Mouse (Mus musculus): ENCODE results near the gene Tstd2. TPM values are rescaled to one million over a fixed set of nuclear protein-coding genes. Genes with fewer than 3 reads are reported as not detected.

Tstd2 gene
- polyA plus RNA-seq, 1 experiment from 2014 or later, result 39.1 TPM

DNA sequence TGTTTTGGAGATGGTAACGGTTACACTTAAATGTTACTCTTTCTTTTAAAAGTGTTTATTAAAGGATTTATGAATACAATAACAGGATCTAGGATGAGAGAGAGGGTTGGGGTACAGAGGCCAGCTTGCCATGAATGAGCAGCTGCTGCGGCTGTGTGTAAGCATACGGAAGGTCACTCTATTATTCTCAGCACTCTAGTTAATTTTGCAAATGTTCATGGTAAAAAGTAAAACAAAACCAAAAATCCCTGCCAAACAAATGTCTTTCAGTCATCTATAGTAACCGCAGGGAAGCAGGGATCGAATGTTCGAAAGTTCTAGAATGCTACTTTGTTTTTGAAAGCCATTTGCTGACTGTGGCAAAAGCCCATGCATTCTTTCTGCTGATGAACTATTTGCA, 15.1 kb downstream of the Tstd2 start:
- WGBS, result 88% methylated on average over 6 of the region's 6 CpGs
- no peak overlapping the region for H3K4me3 ChIP-seq (ENCODE audit: low read length)
- H3K27me3 ChIP-seq (ENCODE audit: insufficient read depth, low read length), result no peaks in the 10 kb centered on the region
- peaks cover 8% of the 10 kb centered on the region for H3K4me1 ChIP-seq (ENCODE audit: insufficient read depth, low read length)
- no peak for ATAC-seq (ENCODE audit: low FRiP score, low TSS enrichment)
- no peak overlapping the region for H3K4me2 ChIP-seq (replicated peaks; ENCODE audit: low read depth, low read length)
- no peak overlapping the region for H3K27ac ChIP-seq (ENCODE audit: low read length)
- no peaks in the 10 kb centered on the region for H3K9me3 ChIP-seq (ENCODE audit: low read length)
- peaks cover 70% of the 10 kb centered on the region for H3K36me3 ChIP-seq (ENCODE audit: insufficient read depth, low read length)
- no peak overlapping the region for H3K9ac ChIP-seq (replicated peaks; ENCODE audit: low read length)

GRCm38 (mm10) chr4:46120767-46121166, 17.7 kb downstream of the Tstd2 start:
- Histone ChIP-seq H3K9me3 (ENCODE audit: low read length) (no peaks in the 10 kb centered on the region), H3K9ac (replicated peaks; ENCODE audit: low read length) (no peak overlapping the region), H3K27me3 (ENCODE audit: insufficient read depth, low read length) (no peaks in the 10 kb centered on the region), H3K27ac (ENCODE audit: low read length) (no peak overlapping the region), H3K4me1 (ENCODE audit: insufficient read depth, low read length) (no peaks in the 10 kb centered on the region), H3K36me3 (ENCODE audit: insufficient read depth, low read length) (peaks cover 84% of the 10 kb centered on the region), H3K4me3 (ENCODE audit: low read length) (no peak overlapping the region), H3K4me2 (replicated peaks; ENCODE audit: low read depth, low read length) (no peak overlapping the region)
- WGBS, result 77% methylated on average over 3 of the region's 3 CpGs
- ATAC-seq (ENCODE audit: low FRiP score, low TSS enrichment), result no peak

DNA sequence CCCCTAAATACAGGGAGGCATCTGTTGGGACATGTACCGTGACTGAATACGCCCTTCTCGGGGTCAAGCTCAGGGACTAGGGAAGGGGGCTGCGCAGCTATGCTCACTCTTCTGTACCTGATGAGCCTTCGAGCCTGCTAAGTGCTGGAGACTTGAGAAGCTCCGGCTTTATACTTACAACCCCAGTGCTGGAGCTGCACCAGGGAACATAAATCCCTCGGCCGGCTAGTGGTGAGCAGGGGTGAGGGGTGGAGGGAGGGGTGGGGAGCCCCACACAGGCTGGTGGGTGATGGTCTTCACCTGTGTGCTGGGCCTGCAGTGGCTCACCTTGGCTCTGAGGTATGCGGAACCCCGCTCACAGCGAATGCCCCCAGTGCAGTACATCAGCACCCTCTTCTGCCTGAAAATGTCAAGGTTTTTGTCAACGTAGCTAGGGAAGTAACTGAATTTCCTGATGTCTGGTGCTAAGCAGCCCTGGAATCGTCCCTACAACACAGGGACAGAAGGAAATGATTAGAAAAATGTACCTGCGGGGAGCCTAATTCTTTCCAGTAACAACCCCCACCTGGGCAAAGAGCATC, 18.9 kb downstream of the Tstd2 start:
- peak; percentile 57; the same call in 1 of the 2 replicates for ATAC-seq (ENCODE audit: low FRiP score, low TSS enrichment)
- 74% methylated on average over 14 of the region's 14 CpGs for WGBS
- Histone ChIP-seq H3K36me3 (ENCODE audit: insufficient read depth, low read length) (peaks cover 79% of the 10 kb centered on the region), H3K4me2 (replicated peaks; ENCODE audit: low read depth, low read length) (no peak overlapping the region), H3K9ac (replicated peaks; ENCODE audit: low read length) (no peak overlapping the region), H3K27ac (ENCODE audit: low read length) (no peak overlapping the region), H3K9me3 (ENCODE audit: low read length) (no peaks in the 10 kb centered on the region), H3K4me1 (ENCODE audit: insufficient read depth, low read length) (no peaks in the 10 kb centered on the region), H3K4me3 (ENCODE audit: low read length) (no peak overlapping the region), H3K27me3 (ENCODE audit: insufficient read depth, low read length) (no peaks in the 10 kb centered on the region)

DNA sequence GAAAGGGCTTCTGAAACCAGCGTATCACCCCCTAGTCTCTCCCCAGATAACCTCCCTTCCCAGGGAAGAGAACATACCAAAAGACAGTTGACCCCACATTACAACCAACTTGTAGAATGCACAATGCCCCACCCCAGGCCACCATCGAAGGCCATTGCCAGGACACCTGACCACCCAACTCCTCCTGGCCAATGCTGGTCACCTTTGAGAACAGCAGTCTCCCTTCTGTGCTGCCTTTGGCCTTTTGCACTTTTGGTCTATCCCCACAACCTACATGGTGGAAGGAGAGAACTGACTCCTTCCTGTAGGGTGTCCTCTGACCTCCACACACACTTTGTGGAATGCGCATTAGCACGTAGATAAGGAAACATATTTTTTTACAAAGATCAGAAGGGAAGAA, 21.0 kb downstream of the Tstd2 start:
- Histone ChIP-seq H3K9ac (replicated peaks; ENCODE audit: low read length) (no peak overlapping the region), H3K36me3 (ENCODE audit: insufficient read depth, low read length) (peaks cover 78% of the 10 kb centered on the region), H3K4me2 (replicated peaks; ENCODE audit: low read depth, low read length) (no peak overlapping the region), H3K27ac (ENCODE audit: low read length) (no peak overlapping the region), H3K9me3 (ENCODE audit: low read length) (no peaks in the 10 kb centered on the region), H3K4me1 (ENCODE audit: insufficient read depth, low read length) (no peaks in the 10 kb centered on the region), H3K4me3 (ENCODE audit: low read length) (no peak overlapping the region), H3K27me3 (ENCODE audit: insufficient read depth, low read length) (no peaks in the 10 kb centered on the region)
- 96% methylated on average over 4 of the region's 4 CpGs for WGBS
- ATAC-seq (ENCODE audit: low FRiP score, low TSS enrichment), result no peak

- Histone ChIP-seq H3K4me1 (ENCODE audit: insufficient read depth, low read length) (no peaks in the 10 kb centered on the region), H3K4me2 (replicated peaks; ENCODE audit: low read depth, low read length) (no peak overlapping the region), H3K27me3 (ENCODE audit: insufficient read depth, low read length) (no peaks in the 10 kb centered on the region), H3K9ac (replicated peaks; ENCODE audit: low read length) (no peak overlapping the region), H3K27ac (ENCODE audit: low read length) (no peak overlapping the region), H3K4me3 (ENCODE audit: low read length) (no peak overlapping the region), H3K9me3 (ENCODE audit: low read length) (no peaks in the 10 kb centered on the region), H3K36me3 (ENCODE audit: insufficient read depth, low read length) (peaks cover 70% of the 10 kb centered on the region)
- no peak for ATAC-seq (ENCODE audit: low FRiP score, low TSS enrichment)
- WGBS, result 75% methylated on average over 10 of the region's 10 CpGs
Measured at GRCm38 (mm10) chr4:46116544-46117175, 21.8 kb downstream of the Tstd2 start.

- Histone ChIP-seq H3K36me3 (ENCODE audit: insufficient read depth, low read length) (peaks cover 67% of the 10 kb centered on the region), H3K9ac (replicated peaks; ENCODE audit: low read length) (no peak overlapping the region)
- no peak for ATAC-seq (ENCODE audit: low FRiP score, low TSS enrichment)
Measured at GRCm38 (mm10) chr4:46115308-46115707, 23.2 kb downstream of the Tstd2 start.

DNA sequence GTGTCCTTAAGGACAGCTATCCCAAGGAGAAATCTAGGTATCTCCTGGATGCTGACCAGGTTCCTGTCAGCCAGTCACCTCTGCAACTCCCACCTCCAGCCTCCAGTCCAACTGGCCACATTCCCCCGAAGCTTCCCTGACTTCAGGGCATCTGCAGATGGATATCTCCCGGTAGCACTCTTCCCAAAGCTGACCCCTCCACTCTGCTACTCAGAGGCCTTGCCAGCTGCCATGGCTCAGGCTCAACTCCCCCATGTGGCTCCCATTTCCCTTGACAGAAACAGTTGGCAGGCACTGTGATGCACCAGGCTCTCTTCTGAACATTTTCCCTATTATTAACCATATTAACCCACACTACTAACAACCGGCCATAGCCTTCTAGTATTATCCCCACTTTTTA, 27.1 kb downstream of the Tstd2 start:
- H3K4me3 ChIP-seq (ENCODE audit: low read length), result no peak overlapping the region
- H3K27ac ChIP-seq (ENCODE audit: low read length), result no peak overlapping the region
- H3K9me3 ChIP-seq (ENCODE audit: low read length), result no peaks in the 10 kb centered on the region
- WGBS, result 38% methylated on average over 3 of the region's 3 CpGs
- H3K9ac ChIP-seq (replicated peaks; ENCODE audit: low read length), result no peak overlapping the region
- no peak overlapping the region for H3K4me2 ChIP-seq (replicated peaks; ENCODE audit: low read depth, low read length)
- H3K27me3 ChIP-seq (ENCODE audit: insufficient read depth, low read length), result no peaks in the 10 kb centered on the region
- H3K36me3 ChIP-seq (ENCODE audit: insufficient read depth, low read length), result peaks cover 28% of the 10 kb centered on the region
- no peaks in the 10 kb centered on the region for H3K4me1 ChIP-seq (ENCODE audit: insufficient read depth, low read length)
- ATAC-seq (ENCODE audit: low FRiP score, low TSS enrichment), result no peak

More at GRCm38 (mm10) chr4:46115308-46115707, 23.2 kb downstream of the Tstd2 start:
- Histone ChIP-seq H3K4me2 (replicated peaks; ENCODE audit: low read depth, low read length) (no peak overlapping the region), H3K27me3 (ENCODE audit: insufficient read depth, low read length) (no peaks in the 10 kb centered on the region), H3K4me1 (ENCODE audit: insufficient read depth, low read length) (no peaks in the 10 kb centered on the region), H3K9me3 (ENCODE audit: low read length) (no peaks in the 10 kb centered on the region), H3K27ac (ENCODE audit: low read length) (no peak overlapping the region), H3K4me3 (ENCODE audit: low read length) (no peak overlapping the region)
- 59% methylated on average over 1 of the region's 1 CpGs for WGBS

GRCm38 (mm10) chr4:46110084-46110483, 28.4 kb downstream of the Tstd2 start:
- Histone ChIP-seq H3K4me1 (ENCODE audit: insufficient read depth, low read length) (no peaks in the 10 kb centered on the region), H3K9me3 (ENCODE audit: low read length) (no peaks in the 10 kb centered on the region), H3K9ac (replicated peaks; ENCODE audit: low read length) (no peak overlapping the region), H3K27me3 (ENCODE audit: insufficient read depth, low read length) (no peaks in the 10 kb centered on the region), H3K36me3 (ENCODE audit: insufficient read depth, low read length) (peaks cover 16% of the 10 kb centered on the region; the same call in 1 of the 2 replicates), H3K4me2 (replicated peaks; ENCODE audit: low read depth, low read length) (no peak overlapping the region), H3K4me3 (ENCODE audit: low read length) (no peak overlapping the region), H3K27ac (ENCODE audit: low read length) (no peak overlapping the region)
- ATAC-seq (ENCODE audit: low FRiP score, low TSS enrichment), result no peak
- WGBS, result 71% methylated on average over 8 of the region's 8 CpGs

DNA sequence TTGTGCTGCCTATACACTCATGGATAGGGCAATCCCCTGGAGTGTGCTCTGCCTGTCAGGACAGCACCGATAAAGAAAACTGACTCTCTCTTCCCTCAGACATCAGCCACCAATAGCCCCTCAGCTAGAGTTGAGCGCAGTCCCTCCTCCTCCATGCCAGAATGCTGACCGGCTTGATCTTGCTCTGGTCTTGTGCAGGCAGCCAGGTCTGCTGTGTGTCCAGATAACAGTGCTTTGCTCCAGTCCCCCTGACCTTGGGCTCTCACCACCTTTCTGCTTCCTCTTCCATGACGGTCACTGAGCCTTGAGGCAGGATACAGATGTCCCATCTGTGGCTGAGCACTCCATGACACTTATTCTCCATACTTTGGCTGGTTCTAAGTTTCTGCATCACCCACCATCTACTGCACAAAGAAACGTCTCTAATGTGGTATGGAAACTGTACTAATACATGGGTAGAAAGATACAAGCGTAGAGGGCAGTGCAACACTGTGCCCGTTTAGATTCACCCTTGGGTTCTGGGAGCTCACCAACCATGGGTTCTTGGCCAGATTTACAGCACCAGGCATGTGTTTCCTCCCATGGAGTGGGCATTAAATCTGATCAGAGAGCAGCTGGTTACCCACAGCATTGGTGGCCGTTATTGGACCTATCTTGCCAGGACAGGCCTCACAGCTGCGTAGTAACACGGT, 36.3 kb downstream of the Tstd2 start:
- no peak for ATAC-seq (ENCODE audit: low FRiP score, low TSS enrichment)
- Histone ChIP-seq H3K27me3 (ENCODE audit: insufficient read depth, low read length) (no peaks in the 10 kb centered on the region), H3K27ac (ENCODE audit: low read length) (peak overlapping the region; percentile 48; the same call in 1 of the 2 replicates)

DNA sequence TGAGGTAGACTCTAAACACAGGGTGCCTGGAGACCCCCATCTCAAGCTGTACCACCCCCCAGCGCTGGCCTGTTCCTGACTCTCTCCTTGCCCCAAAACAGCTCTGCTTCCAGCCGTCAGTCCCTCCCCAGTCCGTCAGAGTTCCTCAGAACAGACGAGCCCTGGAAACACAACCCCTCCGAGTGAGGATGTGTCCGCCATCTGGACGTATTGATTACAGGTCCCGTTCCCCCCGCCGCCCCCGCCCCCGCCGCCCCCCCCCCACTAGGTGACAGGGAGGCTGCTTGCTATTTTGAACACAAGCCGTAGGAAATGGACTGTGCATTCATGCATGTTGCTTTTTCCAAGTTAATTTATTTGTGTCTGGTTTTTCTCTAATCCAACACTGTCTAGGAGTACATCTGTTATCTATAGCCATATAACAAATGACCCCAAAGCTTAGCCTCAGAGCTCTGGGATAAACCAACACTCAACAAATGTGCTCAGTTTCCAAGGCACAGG, 37.2 kb downstream of the Tstd2 start:
- Histone ChIP-seq H3K9me3 (ENCODE audit: low read length) (no peaks in the 10 kb centered on the region), H3K27ac (ENCODE audit: low read length) (peak overlapping the region; percentile 89), H3K4me1 (ENCODE audit: insufficient read depth, low read length) (peaks cover 28% of the 10 kb centered on the region), H3K27me3 (ENCODE audit: insufficient read depth, low read length) (no peaks in the 10 kb centered on the region), H3K9ac (replicated peaks; ENCODE audit: low read length) (no peak overlapping the region), H3K36me3 (ENCODE audit: insufficient read depth, low read length) (no peaks in the 10 kb centered on the region), H3K4me3 (ENCODE audit: low read length) (no peak overlapping the region), H3K4me2 (replicated peaks; ENCODE audit: low read depth, low read length) (no peak overlapping the region; the same call in 1 of the 2 replicates)
- WGBS, result 8% methylated on average over 14 of the region's 14 CpGs
- peak; percentile 66 for ATAC-seq (ENCODE audit: low FRiP score, low TSS enrichment)

More for the DNA sequence above, 36.3 kb downstream of the Tstd2 start:
- Histone ChIP-seq H3K9me3 (ENCODE audit: low read length) (no peaks in the 10 kb centered on the region), H3K4me2 (replicated peaks; ENCODE audit: low read depth, low read length) (no peak overlapping the region), H3K4me1 (ENCODE audit: insufficient read depth, low read length) (peaks cover 28% of the 10 kb centered on the region), H3K4me3 (ENCODE audit: low read length) (no peak overlapping the region), H3K9ac (replicated peaks; ENCODE audit: low read length) (no peak overlapping the region), H3K36me3 (ENCODE audit: insufficient read depth, low read length) (no peaks in the 10 kb centered on the region)
- 83% methylated on average over 10 of the region's 10 CpGs for WGBS

All from kidney, embryonic 16.5 days (tissue).